ENCODE assay signal across 10 mouse cellular contexts in the genomic region with DNA sequence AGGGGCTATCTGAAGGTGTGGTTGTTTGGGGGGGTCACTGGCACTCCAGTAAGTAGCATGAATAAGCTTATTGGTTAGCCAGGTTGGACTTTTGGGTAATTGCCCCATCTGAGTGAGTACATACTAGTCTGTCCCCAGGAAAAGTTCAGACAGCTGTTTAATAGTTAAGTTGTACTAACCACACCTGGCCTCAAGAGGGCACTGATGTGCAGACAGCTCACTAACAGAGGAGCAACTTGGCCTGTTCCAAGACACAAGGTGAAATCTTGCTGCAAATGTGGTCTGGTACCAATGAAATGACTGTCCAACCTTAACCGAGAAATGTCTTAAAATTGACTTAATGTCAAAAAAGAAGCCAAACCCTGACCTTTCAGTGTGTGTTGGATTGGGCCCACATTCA. TPM values are rescaled to one million over a fixed set of nuclear protein-coding genes. Genes with fewer than 3 reads are reported as not detected.
DNase-seq lines count a peak whose midpoint lies in the region; ATAC-seq lines count a peak whose summit lies in the region.
"Had no signal": no experiment of that assay in that cellular context is flagged by ENCODE, and none has a peak within 500 bp of the region (broad histone marks: within the 10 kb centered on the region; RNA-seq: fewer than 3 reads in every experiment).

No protein-coding gene starts in this region.

- H3K4me3 ChIP-seq in forebrain, embryonic 14.5 days (ENCODE audit: low read depth, low read length): no peak overlapping the region
- no peak overlapping the region for H3K4me3 ChIP-seq in forebrain, embryonic 16.5 days (replicated peaks; ENCODE audit: low read length)
- no peak overlapping the region for H3K4me3 ChIP-seq in neural tube, embryonic 15.5 days (replicated peaks)
- H3K4me3 ChIP-seq in embryonic facial prominence, embryonic 14.5 days (ENCODE audit: low read depth, low read length): no peak overlapping the region
- no peak overlapping the region for H3K4me3 ChIP-seq in forebrain, embryonic 15.5 days
- H3K4me3 ChIP-seq: stomach, embryonic 15.5 days had no signal

- no peak for ATAC-seq in forebrain, embryonic 14.5 days
- ATAC-seq in forebrain, embryonic 16.5 days: no peak
- peak; percentile 17; the same call in 1 of the 2 replicates for ATAC-seq in neural tube, embryonic 15.5 days (ENCODE audit: low FRiP score)
- ATAC-seq in embryonic facial prominence, embryonic 14.5 days (ENCODE audit: low read depth): peak; percentile 3; the same call in 1 of the 2 replicates
- ATAC-seq in forebrain, embryonic 15.5 days (replicated peaks): no peak

- 81% methylated on average over 1 of the region's 1 CpGs for WGBS in forebrain, embryonic 14.5 days
- 86% methylated on average over 1 of the region's 1 CpGs for WGBS in forebrain, embryonic 16.5 days
- whole genome bisulfite sequencing in neural tube, embryonic 15.5 days: 79% methylated on average over 1 of the region's 1 CpGs
- 79% methylated on average over 1 of the region's 1 CpGs for WGBS in embryonic facial prominence, embryonic 14.5 days
- 71% methylated on average over 1 of the region's 1 CpGs for WGBS in forebrain, embryonic 15.5 days

- H3K27me3 ChIP-seq in forebrain, embryonic 14.5 days (replicated peaks; ENCODE audit: control insufficient read depth, insufficient read depth, low read length): no peaks in the 10 kb centered on the region
- H3K27me3 ChIP-seq in forebrain, embryonic 16.5 days (replicated peaks; ENCODE audit: control insufficient read depth, insufficient read depth, low read length): no peaks in the 10 kb centered on the region
- no peaks in the 10 kb centered on the region for H3K27me3 ChIP-seq in neural tube, embryonic 15.5 days (replicated peaks)
- H3K27me3 ChIP-seq in embryonic facial prominence, embryonic 14.5 days (replicated peaks; ENCODE audit: control insufficient read depth, insufficient read depth, low read length): no peaks in the 10 kb centered on the region
- no peaks in the 10 kb centered on the region for H3K27me3 ChIP-seq in forebrain, embryonic 15.5 days
- H3K27me3 ChIP-seq: stomach, embryonic 15.5 days had no signal

- H3K27ac ChIP-seq in forebrain, embryonic 14.5 days (ENCODE audit: low read depth, low read length): no peak overlapping the region
- H3K27ac ChIP-seq in forebrain, embryonic 16.5 days (ENCODE audit: low read length): no peak overlapping the region
- H3K27ac ChIP-seq in neural tube, embryonic 15.5 days (replicated peaks): no peak overlapping the region
- no peak overlapping the region for H3K27ac ChIP-seq in embryonic facial prominence, embryonic 14.5 days (replicated peaks; ENCODE audit: low read depth, low read length)
- no peak overlapping the region for H3K27ac ChIP-seq in forebrain, embryonic 15.5 days (replicated peaks)
- H3K27ac ChIP-seq: stomach, embryonic 15.5 days had no signal

- H3K9me3 ChIP-seq in forebrain, embryonic 14.5 days (replicated peaks; ENCODE audit: control insufficient read depth, low read length): no peaks in the 10 kb centered on the region
- no peaks in the 10 kb centered on the region for H3K9me3 ChIP-seq in forebrain, embryonic 16.5 days (ENCODE audit: control insufficient read depth, low read length)
- no peaks in the 10 kb centered on the region for H3K9me3 ChIP-seq in neural tube, embryonic 15.5 days (replicated peaks)
- H3K9me3 ChIP-seq in embryonic facial prominence, embryonic 14.5 days (ENCODE audit: control insufficient read depth, low read length): no peaks in the 10 kb centered on the region
- H3K9me3 ChIP-seq in forebrain, embryonic 15.5 days: no peaks in the 10 kb centered on the region
- H3K9me3 ChIP-seq: stomach, embryonic 15.5 days had no signal

- peaks cover 21% of the 10 kb centered on the region for H3K36me3 ChIP-seq in forebrain, embryonic 14.5 days (ENCODE audit: control insufficient read depth, insufficient read depth, low read length)
- peaks cover 3% of the 10 kb centered on the region for H3K36me3 ChIP-seq in forebrain, embryonic 16.5 days (ENCODE audit: control insufficient read depth, insufficient read depth)
- H3K36me3 ChIP-seq in neural tube, embryonic 15.5 days: peaks cover 19% of the 10 kb centered on the region
- H3K36me3 ChIP-seq in embryonic facial prominence, embryonic 14.5 days (ENCODE audit: control insufficient read depth, insufficient read depth, low read length): peaks cover 24% of the 10 kb centered on the region
- peaks cover 11% of the 10 kb centered on the region for H3K36me3 ChIP-seq in forebrain, embryonic 15.5 days

- H3K9ac ChIP-seq in forebrain, embryonic 14.5 days (ENCODE audit: low read length): no peak overlapping the region
- no peak overlapping the region for H3K9ac ChIP-seq in forebrain, embryonic 16.5 days (replicated peaks; ENCODE audit: low read depth, low read length)
- no peak overlapping the region for H3K9ac ChIP-seq in neural tube, embryonic 15.5 days (replicated peaks)
- H3K9ac ChIP-seq in embryonic facial prominence, embryonic 14.5 days (ENCODE audit: low read depth, low read length): no peak overlapping the region
- H3K9ac ChIP-seq in forebrain, embryonic 15.5 days (replicated peaks): no peak overlapping the region
- H3K9ac ChIP-seq: stomach, embryonic 15.5 days had no signal

- DNase-seq in forebrain, embryonic 14.5 days (ENCODE audit: low spot score): peak; percentile 50
- DNase-seq in neural tube, embryonic 10.5 days (ENCODE audit: extremely low spot score, low spot score): no peak
- DNase-seq in embryonic facial prominence, embryonic 14.5 days (ENCODE audit: low spot score): peak; percentile 36
- peak; percentile 37 for DNase-seq in thymus, postnatal 0 days (ENCODE audit: low spot score)
- no peak for DNase-seq in gastrocnemius, postnatal 25 days
- DNase-seq: gastrocnemius, postnatal 10 days had no signal

- no peaks in the 10 kb centered on the region for H3K4me1 ChIP-seq in forebrain, embryonic 14.5 days (ENCODE audit: control insufficient read depth, insufficient read depth, low read length)
- no peaks in the 10 kb centered on the region for H3K4me1 ChIP-seq in forebrain, embryonic 16.5 days (replicated peaks; ENCODE audit: control insufficient read depth, insufficient read depth, low read length)
- H3K4me1 ChIP-seq in neural tube, embryonic 15.5 days: no peaks in the 10 kb centered on the region
- no peaks in the 10 kb centered on the region for H3K4me1 ChIP-seq in embryonic facial prominence, embryonic 14.5 days (ENCODE audit: control insufficient read depth, insufficient read depth, low read length)
- no peaks in the 10 kb centered on the region for H3K4me1 ChIP-seq in forebrain, embryonic 15.5 days
- H3K4me1 ChIP-seq: stomach, embryonic 15.5 days had no signal

- no peak overlapping the region for H3K4me2 ChIP-seq in forebrain, embryonic 14.5 days (ENCODE audit: low read length)
- no peak overlapping the region for H3K4me2 ChIP-seq in forebrain, embryonic 16.5 days (ENCODE audit: low read length)
- no peak overlapping the region for H3K4me2 ChIP-seq in neural tube, embryonic 15.5 days
- no peak overlapping the region for H3K4me2 ChIP-seq in embryonic facial prominence, embryonic 14.5 days (ENCODE audit: low read depth, low read length)
- H3K4me2 ChIP-seq in forebrain, embryonic 15.5 days (replicated peaks): no peak overlapping the region
- H3K4me2 ChIP-seq: stomach, embryonic 15.5 days had no signal

RNA-seq across cellular contexts. Expression of gene Fam89a, which starts 12.4 kb away (rescaled TPM):
- polyA plus RNA-seq in forebrain, embryonic 14.5 days (2014; fragmentation: Nextera tagmentation; extraction: Ambion mirVana): 0.27 and 0.38 TPM in 2 replicates
- 0.25 TPM in 1 of 2 replicates, not detected in the other for polyA plus RNA-seq in forebrain, embryonic 16.5 days (2015; fragmentation: Nextera tagmentation; extraction: Ambion mirVana)
- 3.8 and 5.1 TPM in 2 replicates for polyA plus RNA-seq in neural tube, embryonic 15.5 days (2015; fragmentation: Nextera tagmentation; extraction: Ambion mirVana)
- 3.9 and 4.5 TPM in 2 replicates for polyA plus RNA-seq in embryonic facial prominence, embryonic 14.5 days (2014; fragmentation: Nextera tagmentation; extraction: Ambion mirVana)
- polyA plus RNA-seq in thymus, postnatal 0 days (2015; fragmentation: Nextera tagmentation; extraction: Ambion mirVana): 6.1 and 7.7 TPM in 2 replicates
- total RNA-seq in gastrocnemius, postnatal 25 days (2021): under 1 TPM; 0.40 to 0.74 TPM
- 0.18 and 0.46 TPM in 2 replicates for polyA plus RNA-seq in forebrain, embryonic 15.5 days (2015; fragmentation: Nextera tagmentation; extraction: Ambion mirVana)

RNA-seq across cellular contexts. Expression of gene Arv1, which starts 17.3 kb away (rescaled TPM):
- polyA plus RNA-seq in forebrain, embryonic 14.5 days (2014; fragmentation: Nextera tagmentation; extraction: Ambion mirVana): 26.6 and 27.9 TPM in 2 replicates
- polyA plus RNA-seq in forebrain, embryonic 16.5 days (2015; fragmentation: Nextera tagmentation; extraction: Ambion mirVana): 26.9 and 33.5 TPM in 2 replicates
- 28.2 and 30.6 TPM in 2 replicates for polyA plus RNA-seq in neural tube, embryonic 15.5 days (2015; fragmentation: Nextera tagmentation; extraction: Ambion mirVana)
- polyA plus RNA-seq in embryonic facial prominence, embryonic 14.5 days (2014; fragmentation: Nextera tagmentation; extraction: Ambion mirVana): 16.1 and 20.0 TPM in 2 replicates
- 20.5 and 23.3 TPM in 2 replicates for polyA plus RNA-seq in thymus, postnatal 0 days (2015; fragmentation: Nextera tagmentation; extraction: Ambion mirVana)
- 1 to 10 TPM; 3.2 to 3.7 TPM for total RNA-seq in gastrocnemius, postnatal 25 days (2021)
- polyA plus RNA-seq in forebrain, embryonic 15.5 days (2015; fragmentation: Nextera tagmentation; extraction: Ambion mirVana): 32.0 and 32.1 TPM in 2 replicates

RNA-seq across cellular contexts. Expression of gene Ttc13, which starts 17.5 kb away (rescaled TPM):
- polyA plus RNA-seq in forebrain, embryonic 14.5 days (2014; fragmentation: Nextera tagmentation; extraction: Ambion mirVana): 48.7 and 58.3 TPM in 2 replicates
- polyA plus RNA-seq in forebrain, embryonic 16.5 days (2015; fragmentation: Nextera tagmentation; extraction: Ambion mirVana): 60.0 and 62.6 TPM in 2 replicates
- polyA plus RNA-seq in neural tube, embryonic 15.5 days (2015; fragmentation: Nextera tagmentation; extraction: Ambion mirVana): 57.5 and 62.9 TPM in 2 replicates
- 47.9 and 49.4 TPM in 2 replicates for polyA plus RNA-seq in embryonic facial prominence, embryonic 14.5 days (2014; fragmentation: Nextera tagmentation; extraction: Ambion mirVana)
- polyA plus RNA-seq in thymus, postnatal 0 days (2015; fragmentation: Nextera tagmentation; extraction: Ambion mirVana): 50.8 and 54.3 TPM in 2 replicates
- total RNA-seq in gastrocnemius, postnatal 25 days (2021): 10 to 100 TPM; 18.6 to 20.8 TPM
- 56.7 and 59.2 TPM in 2 replicates for polyA plus RNA-seq in forebrain, embryonic 15.5 days (2015; fragmentation: Nextera tagmentation; extraction: Ambion mirVana)

RNA-seq across cellular contexts. Expression of gene Trim67, which starts 53.6 kb away (rescaled TPM):
- 16.5 and 22.0 TPM in 2 replicates for polyA plus RNA-seq in forebrain, embryonic 14.5 days (2014; fragmentation: Nextera tagmentation; extraction: Ambion mirVana)
- polyA plus RNA-seq in forebrain, embryonic 16.5 days (2015; fragmentation: Nextera tagmentation; extraction: Ambion mirVana): 28.8 and 30.4 TPM in 2 replicates
- 23.6 and 28.3 TPM in 2 replicates for polyA plus RNA-seq in neural tube, embryonic 15.5 days (2015; fragmentation: Nextera tagmentation; extraction: Ambion mirVana)
- polyA plus RNA-seq in embryonic facial prominence, embryonic 14.5 days (2014; fragmentation: Nextera tagmentation; extraction: Ambion mirVana): 0.97 and 1.1 TPM in 2 replicates
- not detected in 2 replicates for polyA plus RNA-seq in thymus, postnatal 0 days (2015; fragmentation: Nextera tagmentation; extraction: Ambion mirVana)
- total RNA-seq in gastrocnemius, postnatal 25 days (2021): under 1 TPM; 0.13 to 0.21 TPM
- polyA plus RNA-seq in forebrain, embryonic 15.5 days (2015; fragmentation: Nextera tagmentation; extraction: Ambion mirVana): 23.9 and 26.0 TPM in 2 replicates

Comparison
In these comparisons a context has a peak if more than half of its experiments do, and no peak if none do; other contexts are left out.
1. ATAC-seq: peak in neural tube, embryonic 15.5 days (single experiment) and embryonic facial prominence, embryonic 14.5 days (single experiment); none in forebrain, embryonic 14.5 days (single experiment), forebrain, embryonic 16.5 days (single experiment) and forebrain, embryonic 15.5 days (single experiment).
2. DNase-seq: peak in forebrain, embryonic 14.5 days (single experiment), embryonic facial prominence, embryonic 14.5 days (single experiment) and thymus, postnatal 0 days (single experiment); none in neural tube, embryonic 10.5 days (single experiment) and gastrocnemius, postnatal 25 days (single experiment).